Mouse (Mus musculus): ENCODE data around the gene Dcaf4. TPM values are rescaled to one million over a fixed set of nuclear protein-coding genes. Genes with fewer than 3 reads are reported as not detected.

The Dcaf4 gene
- total and polyA plus RNA-seq, 2 experiments from 2014 or later: 19.7 to 33.4 TPM

DNA sequence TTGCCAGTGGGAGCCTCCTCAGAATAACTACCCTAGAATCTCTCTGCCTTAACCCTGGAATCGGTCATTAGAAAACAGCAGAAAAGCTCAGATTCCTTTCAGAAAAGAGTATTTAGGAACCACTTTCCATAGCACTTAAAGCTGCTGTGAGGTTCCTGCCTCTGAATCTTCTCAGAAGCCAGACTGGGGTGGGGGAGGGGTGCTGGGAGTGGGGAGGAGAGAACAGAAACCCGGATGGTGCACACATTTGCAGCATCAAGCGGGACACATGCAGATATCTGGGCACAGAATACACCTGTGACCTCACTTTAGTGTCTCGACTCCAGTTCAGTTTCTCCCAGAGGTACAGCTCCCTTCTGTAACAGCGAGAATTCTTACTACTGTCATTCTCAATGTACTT, 9.7 kb upstream of the Dcaf4 start:
- H3K4me2 ChIP-seq (ENCODE audit: low read depth, low read length): no peak overlapping the region
- no peak overlapping the region for H3K27ac ChIP-seq (ENCODE audit: low read depth)
- ATAC-seq (ENCODE audit: insufficient read depth, low read depth) (no peak), DNase-seq (ENCODE audit: low spot score) (no peak)
- TF ChIP-seq EP300 (IDR thresholded peaks at IDR 0.05; ENCODE audit: low read depth): no peak
- TF ChIP-seq CTCF (IDR thresholded peaks at IDR 0.05; ENCODE audit: low read depth): no peak
- H3K4me1 ChIP-seq (ENCODE audit: control insufficient read depth, insufficient read depth): no peaks in the 10 kb centered on the region
- WGBS: 64% methylated on average over 5 of the region's 5 CpGs
- H3K9me3 ChIP-seq (replicated peaks; ENCODE audit: control insufficient read depth, low read length): no peaks in the 10 kb centered on the region
- no peak overlapping the region for H3K4me3 ChIP-seq (ENCODE audit: low read depth, low read length)
- H3K27me3 ChIP-seq (ENCODE audit: control insufficient read depth, insufficient read depth, low read length): no peaks in the 10 kb centered on the region
- H3K9ac ChIP-seq (replicated peaks; ENCODE audit: low read depth, low read length): no peak overlapping the region
- no peaks in the 10 kb centered on the region for H3K36me3 ChIP-seq (replicated peaks; ENCODE audit: control insufficient read depth, insufficient read depth, low read length)

GRCm38 (mm10) chr12:83512783-83513182, 7.5 kb upstream of the Dcaf4 start:
- Histone ChIP-seq H3K9ac (replicated peaks; ENCODE audit: low read depth, low read length) (no peak overlapping the region), H3K36me3 (replicated peaks; ENCODE audit: control insufficient read depth, insufficient read depth, low read length) (no peaks in the 10 kb centered on the region), H3K4me1 (ENCODE audit: control insufficient read depth, insufficient read depth) (no peaks in the 10 kb centered on the region), H3K4me3 (ENCODE audit: low read depth, low read length) (no peak overlapping the region), H3K27ac (ENCODE audit: low read depth) (no peak overlapping the region), H3K9me3 (replicated peaks; ENCODE audit: control insufficient read depth, low read length) (no peaks in the 10 kb centered on the region), H3K4me2 (ENCODE audit: low read depth, low read length) (no peak overlapping the region), H3K27me3 (ENCODE audit: control insufficient read depth, insufficient read depth, low read length) (no peaks in the 10 kb centered on the region)
- TF ChIP-seq EP300 (IDR thresholded peaks at IDR 0.05; ENCODE audit: low read depth) (no peak), CTCF (IDR thresholded peaks at IDR 0.05; ENCODE audit: low read depth) (no peak)
- DNase-seq (ENCODE audit: low spot score): no peak
- no peak for ATAC-seq (ENCODE audit: insufficient read depth, low read depth)
- 24% methylated on average over 4 of the region's 4 CpGs for WGBS

DNA sequence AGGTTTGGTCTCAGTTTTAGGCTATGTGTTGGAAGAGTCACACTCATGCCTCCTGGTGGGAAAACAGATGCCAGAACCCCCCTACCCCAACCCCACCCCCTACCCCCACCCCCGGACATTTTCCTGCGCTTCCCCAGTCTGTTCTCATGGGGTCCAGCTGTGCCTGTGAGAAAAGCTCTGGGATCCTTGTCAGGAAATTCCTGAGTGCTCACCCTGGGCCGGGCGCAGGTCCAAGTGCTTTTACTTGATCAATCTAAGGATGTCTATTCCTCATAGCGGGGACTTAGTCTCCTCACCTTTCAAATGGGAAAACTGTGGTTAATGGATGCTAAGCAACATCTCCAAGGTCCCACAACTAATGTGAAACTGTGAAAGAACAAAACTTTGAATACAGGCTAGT, 7.1 kb upstream of the Dcaf4 start:
- ATAC-seq (ENCODE audit: insufficient read depth, low read depth) (no peak), DNase-seq (ENCODE audit: low spot score) (no peak)
- H3K27ac ChIP-seq (ENCODE audit: low read depth): no peak overlapping the region
- WGBS: 13% methylated on average over 5 of the region's 5 CpGs
- no peaks in the 10 kb centered on the region for H3K36me3 ChIP-seq (replicated peaks; ENCODE audit: control insufficient read depth, insufficient read depth, low read length)
- no peak overlapping the region for H3K4me2 ChIP-seq (ENCODE audit: low read depth, low read length)
- H3K9me3 ChIP-seq (replicated peaks; ENCODE audit: control insufficient read depth, low read length): no peaks in the 10 kb centered on the region
- H3K9ac ChIP-seq (replicated peaks; ENCODE audit: low read depth, low read length): no peak overlapping the region
- no peaks in the 10 kb centered on the region for H3K27me3 ChIP-seq (ENCODE audit: control insufficient read depth, insufficient read depth, low read length)
- no peaks in the 10 kb centered on the region for H3K4me1 ChIP-seq (ENCODE audit: control insufficient read depth, insufficient read depth)
- no peak overlapping the region for H3K4me3 ChIP-seq (ENCODE audit: low read depth, low read length)
- TF ChIP-seq CTCF (IDR thresholded peaks at IDR 0.05; ENCODE audit: low read depth) (no peak), EP300 (IDR thresholded peaks at IDR 0.05; ENCODE audit: low read depth) (no peak)

DNA sequence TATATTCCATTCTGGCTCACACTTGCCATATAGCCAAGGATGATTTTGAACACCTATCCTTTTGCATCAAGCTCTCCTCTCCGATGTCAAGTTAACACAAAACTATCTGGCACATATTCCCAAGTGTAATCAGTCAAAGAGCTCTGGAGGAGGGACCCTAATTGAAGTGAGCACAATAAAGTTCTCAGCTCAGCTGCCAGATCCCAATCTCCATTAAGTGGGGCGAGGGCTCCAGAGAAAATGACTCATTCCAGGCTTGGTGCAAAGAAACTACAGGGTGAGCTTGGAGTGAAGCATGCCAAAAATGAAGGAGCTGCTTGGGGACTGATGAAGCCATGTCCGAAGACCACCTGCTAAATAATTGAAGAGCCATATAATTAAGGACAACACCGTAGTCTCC, 6.0 kb upstream of the Dcaf4 start:
- H3K4me2 ChIP-seq (ENCODE audit: low read depth, low read length): no peak overlapping the region
- 71% methylated on average over 4 of the region's 4 CpGs for WGBS
- H3K4me1 ChIP-seq (ENCODE audit: control insufficient read depth, insufficient read depth): no peaks in the 10 kb centered on the region
- DNase-seq (ENCODE audit: low spot score): no peak
- no peak overlapping the region for H3K4me3 ChIP-seq (ENCODE audit: low read depth, low read length)
- H3K27ac ChIP-seq (ENCODE audit: low read depth): no peak overlapping the region
- H3K9ac ChIP-seq (replicated peaks; ENCODE audit: low read depth, low read length): no peak overlapping the region
- TF ChIP-seq EP300 (IDR thresholded peaks at IDR 0.05; ENCODE audit: low read depth) (no peak), CTCF (IDR thresholded peaks at IDR 0.05; ENCODE audit: low read depth) (no peak)
- no peak for ATAC-seq (ENCODE audit: insufficient read depth, low read depth)
- no peaks in the 10 kb centered on the region for H3K27me3 ChIP-seq (ENCODE audit: control insufficient read depth, insufficient read depth, low read length)
- no peaks in the 10 kb centered on the region for H3K36me3 ChIP-seq (replicated peaks; ENCODE audit: control insufficient read depth, insufficient read depth, low read length)
- H3K9me3 ChIP-seq (replicated peaks; ENCODE audit: control insufficient read depth, low read length): no peaks in the 10 kb centered on the region

DNA sequence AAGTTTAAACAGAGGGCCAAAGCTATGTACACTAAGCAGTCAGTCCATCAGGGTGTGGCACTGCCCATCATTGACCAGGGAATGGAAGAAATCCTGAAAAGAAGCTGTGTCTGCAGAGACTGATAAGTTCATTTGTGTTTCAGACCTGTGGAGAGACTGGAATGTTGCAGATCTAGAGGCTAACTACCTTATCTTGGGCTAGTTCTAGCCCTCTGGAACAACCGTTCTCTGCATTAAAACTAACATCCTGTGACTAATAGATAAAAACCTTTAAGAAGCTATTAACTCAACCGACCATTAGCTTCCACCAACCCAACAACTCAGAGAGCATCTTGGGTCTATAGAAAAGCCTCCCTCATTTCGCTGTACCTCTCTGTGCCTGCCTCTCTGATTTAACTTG, 2.7 kb upstream of the Dcaf4 start:
- TF ChIP-seq EP300 (IDR thresholded peaks at IDR 0.05; ENCODE audit: low read depth) (no peak), CTCF (IDR thresholded peaks at IDR 0.05; ENCODE audit: low read depth) (no peak)
- no peak for ATAC-seq (ENCODE audit: insufficient read depth, low read depth)
- Histone ChIP-seq H3K27ac (ENCODE audit: low read depth) (no peak overlapping the region), H3K4me3 (ENCODE audit: low read depth, low read length) (no peak overlapping the region), H3K4me2 (ENCODE audit: low read depth, low read length) (no peak overlapping the region), H3K9ac (replicated peaks; ENCODE audit: low read depth, low read length) (no peak overlapping the region), H3K4me1 (ENCODE audit: control insufficient read depth, insufficient read depth) (peaks cover 6% of the 10 kb centered on the region; the same call in 1 of the 2 replicates), H3K36me3 (replicated peaks; ENCODE audit: control insufficient read depth, insufficient read depth, low read length) (no peaks in the 10 kb centered on the region), H3K27me3 (ENCODE audit: control insufficient read depth, insufficient read depth, low read length) (no peaks in the 10 kb centered on the region), H3K9me3 (replicated peaks; ENCODE audit: control insufficient read depth, low read length) (no peaks in the 10 kb centered on the region)
- no peak for DNase-seq (ENCODE audit: low spot score)
- WGBS: 53% methylated on average over 3 of the region's 3 CpGs

- TF ChIP-seq EP300 (IDR thresholded peaks at IDR 0.05; ENCODE audit: low read depth) (no peak), CTCF (IDR thresholded peaks at IDR 0.05; ENCODE audit: low read depth) (no peak)
- no peak for DNase-seq (ENCODE audit: low spot score)
- H3K4me1 ChIP-seq (ENCODE audit: control insufficient read depth, insufficient read depth): peaks cover 10% of the 10 kb centered on the region
Measured at GRCm38 (mm10) chr12:83521083-83521482, 817 bp downstream of the Dcaf4 start.

More at GRCm38 (mm10) chr12:83521083-83521482, 817 bp downstream of the Dcaf4 start:
- 37% methylated on average over 8 of the region's 8 CpGs for WGBS
- ATAC-seq (ENCODE audit: insufficient read depth, low read depth): no peak
- peak overlapping the region; percentile 69 for H3K4me2 ChIP-seq (ENCODE audit: low read depth, low read length)
- H3K36me3 ChIP-seq (replicated peaks; ENCODE audit: control insufficient read depth, insufficient read depth, low read length): no peaks in the 10 kb centered on the region
- H3K9me3 ChIP-seq (replicated peaks; ENCODE audit: control insufficient read depth, low read length): no peaks in the 10 kb centered on the region
- H3K27ac ChIP-seq (ENCODE audit: low read depth): 0 out of 2 replicates have a peak overlapping the region, but pooled peaks have one; percentile 68
- H3K9ac ChIP-seq (replicated peaks; ENCODE audit: low read depth, low read length): peak overlapping the region; percentile 43; the same call in 1 of the 2 replicates
- H3K4me3 ChIP-seq (ENCODE audit: low read depth, low read length): peak overlapping the region; percentile 70
- H3K27me3 ChIP-seq (ENCODE audit: control insufficient read depth, insufficient read depth, low read length): no peaks in the 10 kb centered on the region

Data from heart, postnatal 0 days (tissue).